Mouse (Mus musculus): ENCODE results near the gene Ccpg1os.

GRCm38 (mm10) chr9:73004076-73004475 is 18.9 kb upstream of the Ccpg1os start:
- TF ChIP-seq POLR2A (IDR thresholded peaks at IDR 0.05; ENCODE audit: borderline replicate concordance, low read depth, low read length) (no peak), CTCF (IDR thresholded peaks at IDR 0.05; ENCODE audit: low read depth, low read length) (no peak)
